Mouse (Mus musculus) right cerebral cortex, postnatal 4 days (tissue): Measurements from ENCODE around the gene Atp1b2.
"Not testable (repeated sequence)": the region's sequence is repeated elsewhere in the genome, so short reads cannot be mapped to it uniquely, and the experiment has no call there.

Experiments used
- DNase-seq: peaks from one replicate; pipeline ENCODE4 v3.0.0-alpha.2; 2022

Atp1b2 gene

DNA sequence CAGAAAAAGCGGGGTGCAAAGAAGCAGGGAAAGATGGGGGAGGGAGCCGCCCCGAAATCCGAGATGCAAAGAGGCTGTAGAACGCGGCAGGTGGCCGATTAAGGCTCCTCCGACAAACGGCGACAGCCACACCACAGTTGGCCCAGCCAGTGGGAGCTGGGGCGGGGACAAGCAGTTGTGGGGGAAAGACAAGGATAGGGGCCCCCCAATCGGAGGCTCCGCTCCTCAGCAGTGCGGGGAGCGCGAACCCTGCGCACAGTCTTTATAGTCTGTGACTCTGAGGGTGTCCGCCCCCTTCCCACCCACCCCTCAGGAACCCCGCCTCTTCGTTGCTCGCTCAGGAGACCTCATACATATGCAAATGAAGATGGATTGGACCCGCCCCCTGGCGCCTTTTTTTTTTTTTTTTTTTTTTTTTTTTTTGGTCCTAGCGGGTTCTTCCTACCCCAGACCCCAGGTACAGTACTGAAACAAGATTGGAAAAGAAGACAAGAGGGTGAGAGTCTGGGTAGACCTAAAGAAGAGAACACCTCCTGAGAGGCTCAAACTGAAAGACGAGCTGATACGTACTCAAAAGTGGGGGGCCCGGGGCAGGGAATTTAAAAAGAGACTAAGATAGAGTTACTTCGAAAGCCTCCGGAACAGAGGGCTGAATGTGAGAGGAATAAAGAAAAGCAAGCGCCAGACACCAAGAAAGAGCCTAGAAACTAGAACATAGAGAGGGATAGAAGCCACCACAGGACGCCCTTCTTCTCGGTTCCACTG, at the start of gene Atp1b2:
Gene Atp1b2, minus strand, starts transcription at position 217 of the 765 bp plus-strand sequence.
- peak; percentile 88 for DNase-seq

DNA sequence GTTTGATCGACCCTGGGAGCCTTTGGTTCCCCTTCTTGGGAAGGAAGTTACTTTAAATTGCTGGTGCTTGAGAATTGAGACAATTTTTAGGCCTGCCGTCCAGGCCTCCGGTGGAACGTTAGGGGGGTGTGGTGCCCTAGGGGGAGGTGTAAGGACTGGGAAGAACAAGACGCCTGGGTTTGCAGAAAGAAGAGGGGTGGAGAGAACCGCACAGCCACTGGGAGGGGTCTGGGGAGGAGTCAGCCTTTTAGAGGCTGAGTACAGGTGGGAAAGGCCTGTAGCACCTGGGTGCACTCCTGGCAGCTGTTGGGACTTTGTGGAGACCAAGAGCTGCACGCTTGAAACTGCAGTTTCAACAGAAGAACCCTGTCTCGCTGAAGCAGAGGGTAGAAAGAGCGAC, 49.0 kb upstream of the Atp1b2 start:
- no peak for DNase-seq

DNA sequence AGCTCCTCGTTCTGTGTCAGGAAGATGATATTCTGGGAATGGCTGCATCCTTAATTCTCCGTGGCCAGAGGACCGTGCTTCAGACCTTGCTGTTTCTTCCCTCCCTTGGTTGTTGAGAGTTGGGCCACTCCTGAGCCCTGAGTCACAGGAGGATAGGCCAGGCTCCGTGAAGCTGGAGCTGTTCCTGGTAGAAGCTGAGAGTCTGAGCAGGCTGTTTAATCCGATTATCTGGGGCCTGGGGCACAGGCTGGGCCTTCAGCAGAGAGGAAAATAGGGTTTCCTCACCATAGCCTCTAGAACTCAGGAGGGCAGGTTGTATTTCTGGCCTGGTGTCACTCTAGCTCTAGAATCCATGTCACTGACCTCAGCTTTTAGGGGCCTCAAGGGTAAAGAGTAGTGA, 47.7 kb upstream of the Atp1b2 start:
- DNase-seq: no peak

DNA sequence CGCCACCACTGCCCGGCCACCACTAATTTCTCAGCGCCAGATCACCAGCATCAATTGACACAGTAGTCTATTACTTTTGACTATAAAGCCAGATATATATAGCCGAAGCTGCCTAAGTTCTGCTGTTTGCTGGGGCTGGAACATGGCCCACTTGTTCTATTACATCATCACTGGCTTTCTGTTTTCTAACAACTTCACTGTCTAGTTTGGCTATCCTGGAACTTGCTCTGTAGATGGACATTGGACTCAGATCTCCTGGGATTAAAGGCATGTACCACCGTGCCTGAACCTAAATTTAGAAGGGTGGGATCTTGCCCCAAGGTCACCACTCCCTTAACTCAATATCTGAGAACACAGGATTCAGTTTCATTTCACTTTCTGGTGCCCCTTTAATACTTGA, 40.1 kb upstream of the Atp1b2 start:
- no peak for DNase-seq

DNA sequence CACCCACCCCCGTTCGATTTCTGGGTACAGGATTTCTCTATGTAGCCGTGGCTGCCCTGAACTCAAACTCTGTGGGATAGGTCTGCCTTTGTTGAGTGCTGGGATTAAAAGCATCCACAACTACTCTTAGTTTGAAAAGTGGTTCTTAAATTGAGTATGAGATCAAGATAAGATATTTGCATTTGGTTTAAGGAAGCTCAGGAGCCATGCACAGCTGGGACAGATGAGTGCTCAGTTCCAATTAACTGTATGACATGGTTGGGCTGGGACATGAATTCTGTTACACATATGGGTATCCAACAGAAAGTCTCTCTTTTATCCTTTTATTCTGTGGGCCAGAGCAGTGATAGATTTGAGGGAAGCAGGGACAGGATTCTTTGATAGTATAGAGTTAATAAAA, 29.7 kb upstream of the Atp1b2 start:
- no peak for DNase-seq

DNA sequence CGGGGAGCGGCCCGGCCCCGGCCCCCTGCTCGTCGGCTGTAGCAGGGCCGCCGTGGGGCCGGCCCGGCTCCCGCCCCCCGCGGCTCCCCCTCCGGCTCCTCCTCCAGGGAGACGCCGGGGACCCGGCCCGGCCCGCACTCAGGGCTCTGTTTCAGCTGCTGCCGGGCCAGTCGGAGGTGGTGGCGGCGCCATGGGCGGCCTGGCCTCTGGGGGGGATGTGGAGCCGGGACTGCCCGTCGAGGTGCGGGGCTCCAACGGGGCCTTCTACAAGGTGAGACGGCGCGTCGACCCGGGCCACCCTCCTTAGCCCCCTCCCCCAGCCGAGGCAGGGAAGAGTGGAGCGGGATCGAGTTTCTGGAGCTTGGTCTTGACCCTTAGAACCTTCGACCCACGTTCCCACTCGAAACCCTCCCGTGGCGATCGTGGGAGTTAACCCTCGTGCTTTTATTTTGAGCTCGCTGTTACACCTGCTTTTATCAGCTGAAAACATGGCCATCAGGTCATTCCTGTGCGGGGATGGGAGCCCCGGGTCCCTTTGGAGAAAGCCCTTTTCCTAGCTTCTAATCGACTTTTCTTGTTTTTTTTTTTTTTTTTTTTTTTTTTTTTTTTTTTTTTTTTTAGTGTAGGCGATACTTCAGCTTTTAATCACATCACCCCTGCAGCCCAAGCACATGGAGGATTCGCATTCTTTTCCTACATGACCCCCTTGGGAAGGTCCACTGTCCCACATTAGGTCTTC, 27.6 kb upstream of the Atp1b2 start:
- no peak for DNase-seq

DNA sequence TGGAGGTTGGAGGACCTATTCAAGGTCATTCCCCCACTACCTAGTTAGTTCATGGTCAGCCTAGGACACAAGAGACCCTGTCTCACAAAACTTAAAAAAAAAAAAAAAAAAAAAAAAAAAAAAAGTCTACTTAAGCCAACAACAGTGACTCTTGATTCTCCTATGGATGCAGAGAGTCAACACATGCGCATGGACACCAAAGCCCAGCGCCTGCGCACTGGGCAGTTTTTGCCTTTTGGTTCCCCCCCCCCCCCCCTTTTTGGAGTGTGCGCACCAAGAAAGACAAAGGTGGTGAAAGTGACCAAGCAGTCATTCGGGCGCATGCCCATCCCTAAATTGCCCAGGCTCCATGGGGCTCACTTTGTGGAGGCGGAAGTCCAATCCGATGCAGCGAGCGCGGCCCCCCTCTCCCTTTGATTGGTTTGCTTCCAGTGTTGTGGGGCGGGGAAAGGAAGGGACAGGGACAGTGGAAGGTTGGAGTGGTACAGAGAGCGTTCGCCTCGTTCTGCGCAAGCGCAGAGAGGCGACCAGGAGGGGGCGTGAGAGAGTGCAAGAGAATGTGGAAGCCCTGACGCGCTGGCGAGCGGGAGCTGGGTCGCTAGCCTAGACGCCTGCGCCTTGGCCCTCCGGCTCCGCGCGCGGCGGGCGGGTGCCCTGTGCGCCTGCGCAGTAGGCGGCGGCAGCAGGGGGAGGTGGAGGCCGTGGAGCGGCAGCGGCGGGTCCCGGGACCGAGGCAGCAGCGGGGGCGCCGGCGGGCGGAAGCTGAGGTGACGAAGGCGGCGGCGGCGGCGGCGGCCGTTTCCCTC, 26.7 kb upstream of the Atp1b2 start, which contains the start of gene Fxr2:
Gene Fxr2, plus strand, starts transcription at position 707 of the 806 bp plus-strand sequence.
- DNase-seq: peak; percentile 100

DNA sequence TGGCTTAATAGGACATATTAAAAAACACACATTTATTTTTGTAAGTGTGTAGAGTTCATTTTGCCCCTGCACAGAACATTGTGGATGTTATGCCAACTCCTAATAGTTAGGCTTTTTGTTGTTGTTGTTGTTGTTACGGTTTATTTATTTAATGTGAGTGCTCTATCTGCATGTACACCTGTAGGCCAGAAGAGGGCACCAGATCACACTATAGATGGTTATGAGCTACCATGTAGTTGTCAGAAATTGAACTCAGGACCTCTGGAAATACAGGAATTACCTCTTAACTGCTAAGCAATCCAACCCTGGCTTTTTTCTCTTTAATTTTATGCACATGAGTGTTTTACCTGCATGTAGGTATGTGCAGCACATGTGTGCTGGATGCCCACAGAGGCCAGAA, 24.1 kb upstream of the Atp1b2 start:
- DNase-seq: no peak

DNA sequence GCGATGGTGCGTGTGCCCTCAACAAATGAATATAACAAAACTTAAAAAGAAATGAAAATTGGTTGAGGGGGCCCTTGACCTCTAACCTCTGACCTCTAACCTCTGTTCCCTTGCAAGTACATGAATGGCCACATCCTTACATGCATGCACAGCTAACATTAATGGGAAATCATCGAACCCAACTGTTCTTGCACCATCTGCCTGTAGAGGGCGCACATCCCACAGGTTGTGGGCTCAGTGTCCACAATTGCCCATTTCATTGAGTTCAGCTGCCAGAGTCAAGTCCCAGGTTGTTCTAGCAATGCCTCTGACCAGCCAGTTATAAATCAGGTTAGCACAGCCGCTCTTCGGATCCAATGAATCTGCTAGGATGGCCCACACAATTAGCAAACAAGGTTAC, 22.5 kb upstream of the Atp1b2 start:
- DNase-seq: peak; percentile 72

DNA sequence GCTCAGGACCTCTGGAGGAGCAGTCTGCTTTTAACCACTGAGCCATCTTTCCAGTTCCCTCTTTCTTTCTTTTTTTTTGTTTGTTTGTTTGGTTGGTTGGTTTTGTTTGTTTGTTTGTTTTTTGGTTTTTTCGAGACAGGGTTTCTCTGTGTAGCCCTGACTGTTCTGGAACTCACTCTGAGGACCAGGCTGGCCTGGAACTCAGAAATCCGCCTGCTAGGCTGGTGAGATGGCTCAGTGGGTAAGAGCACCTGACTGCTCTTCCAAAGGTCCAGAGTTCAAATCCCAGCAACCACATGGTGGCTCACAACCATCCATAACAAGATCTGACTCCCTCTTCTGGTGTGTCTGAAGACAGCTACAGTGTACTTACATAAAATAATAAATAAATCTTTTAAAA, 18.6 kb upstream of the Atp1b2 start:
- DNase-seq: not testable (repeated sequence)

DNA sequence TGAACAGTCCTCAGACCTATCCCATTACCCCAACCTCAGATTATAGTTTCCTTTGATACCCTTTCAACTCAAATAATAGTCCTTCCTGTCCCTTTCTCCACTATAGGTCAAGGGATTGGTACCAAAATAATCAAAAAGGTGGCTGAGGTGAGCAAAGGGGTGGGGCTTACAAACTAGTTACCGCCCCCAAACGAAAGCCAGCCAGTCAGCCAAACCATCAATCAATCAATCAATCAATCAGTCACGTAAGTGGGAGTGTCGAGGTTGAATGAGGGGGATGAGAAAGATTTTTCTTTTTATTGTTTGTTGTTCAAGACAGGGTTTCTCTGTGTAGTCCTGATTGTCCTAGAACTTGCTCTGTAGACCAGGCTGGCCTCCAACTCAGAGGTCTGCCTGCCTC, 17.3 kb upstream of the Atp1b2 start:
- DNase-seq: no peak

DNA sequence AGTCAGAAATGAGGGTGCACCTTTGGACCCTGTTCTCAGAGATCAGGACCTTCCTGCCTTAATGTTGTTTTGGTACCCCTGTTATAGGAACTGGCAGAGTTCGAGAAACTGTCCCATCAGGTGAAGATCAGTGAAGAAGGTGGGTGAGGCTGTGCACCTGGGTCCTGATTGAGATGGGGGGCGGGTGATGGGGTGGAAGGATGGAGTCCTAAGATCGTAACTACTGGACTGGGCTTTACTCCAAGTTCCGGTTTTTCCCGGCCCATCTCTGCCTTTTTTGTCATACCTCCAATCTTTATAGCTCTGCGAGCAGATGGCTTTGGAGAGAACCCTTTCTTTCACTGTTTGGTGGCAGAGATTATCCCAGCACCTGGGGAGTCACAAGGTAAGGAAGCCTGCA, 16.7 kb upstream of the Atp1b2 start:
- no peak for DNase-seq

DNA sequence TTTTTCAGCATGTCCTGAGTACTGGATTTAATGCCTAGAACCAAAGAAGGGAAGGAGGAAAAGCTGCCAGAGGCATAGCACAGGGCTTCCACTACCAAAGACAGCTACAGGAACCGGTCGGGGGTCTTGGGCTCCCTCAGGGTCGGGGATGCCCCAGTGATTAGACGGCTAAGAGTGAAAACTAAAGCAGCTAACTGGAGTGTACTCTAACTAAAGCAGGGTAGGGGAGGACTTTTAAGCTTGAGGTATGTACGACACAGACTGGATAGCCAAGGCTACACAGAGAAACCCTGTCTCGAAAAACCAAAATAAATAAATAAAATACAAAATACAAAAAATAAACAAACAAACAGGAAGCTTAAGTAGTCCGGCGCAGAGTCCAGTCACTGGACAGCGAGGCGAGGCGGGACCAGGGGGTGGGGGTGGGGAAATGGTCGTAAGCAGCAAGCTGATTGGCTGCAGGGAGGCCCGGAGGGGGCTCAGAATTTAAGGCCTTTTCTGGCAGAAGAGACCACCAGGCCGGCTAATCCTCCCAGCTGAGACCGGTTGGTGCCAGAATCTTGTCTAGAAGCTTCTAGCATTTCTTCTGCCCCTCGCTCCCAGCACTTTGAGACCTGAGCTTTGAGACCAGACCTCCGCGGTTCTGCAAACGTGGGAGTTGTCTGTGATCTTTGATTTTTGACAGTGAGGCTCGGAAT, 16.0 kb upstream of the Atp1b2 start, which contains the start of gene Sat2:
Gene Sat2, plus strand, starts transcription at position 454 of the 698 bp plus-strand sequence.
- peak; percentile 68 for DNase-seq

DNA sequence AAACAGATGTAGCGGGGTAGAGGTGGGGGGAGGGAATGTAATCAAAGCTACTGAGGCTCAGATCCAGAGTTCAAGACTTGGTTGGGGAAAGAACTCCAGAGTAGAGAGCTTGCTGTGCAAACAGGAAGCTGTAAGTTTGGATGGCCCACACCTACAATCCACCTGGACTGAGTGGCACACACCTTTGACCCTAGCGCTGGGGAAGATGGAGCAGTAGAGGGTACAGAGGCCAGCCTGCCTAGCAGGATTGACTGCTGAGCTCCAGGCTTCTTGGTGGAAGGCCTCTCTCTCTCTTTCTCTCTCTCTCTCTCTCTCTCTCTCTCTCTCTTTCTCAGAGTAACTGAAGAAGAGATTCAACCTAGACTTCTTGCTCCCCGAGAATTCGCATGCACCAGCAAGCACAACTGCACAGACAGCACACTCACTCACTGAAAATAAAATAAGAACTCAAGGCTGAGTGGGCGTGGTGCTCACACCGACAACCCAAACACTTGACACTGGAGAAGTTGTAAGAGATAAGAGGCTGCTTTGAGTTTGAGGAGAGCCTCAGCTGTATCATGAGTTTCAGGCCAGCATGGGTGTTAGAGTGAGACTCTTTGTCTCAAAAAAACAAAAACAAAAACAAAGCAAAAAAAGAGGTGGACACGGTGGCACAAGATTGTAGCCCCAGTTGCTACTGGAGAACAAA, 14.8 kb upstream of the Atp1b2 start:
- no peak for DNase-seq

DNA sequence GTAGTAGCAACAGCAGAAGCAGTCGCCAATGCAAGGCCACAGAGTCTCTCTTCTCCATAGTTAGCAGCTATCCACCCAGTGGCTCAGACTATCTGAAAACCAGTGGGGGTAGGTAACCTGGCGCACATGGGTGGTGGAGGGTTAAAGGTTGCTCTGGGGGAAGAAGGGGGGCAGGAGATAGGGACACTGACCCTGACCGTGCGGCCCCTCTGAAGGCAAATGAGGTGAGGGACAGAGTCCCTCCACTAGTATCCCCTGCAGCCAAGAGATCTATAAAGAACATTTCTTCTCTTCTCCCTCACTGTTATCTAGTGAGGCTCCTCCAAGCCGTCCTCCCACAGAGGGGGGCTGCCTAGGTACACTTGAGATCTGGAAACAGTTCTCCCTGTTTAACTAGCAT, 12.1 kb upstream of the Atp1b2 start, which contains the start of gene Shbg:
Gene Shbg, minus strand, starts transcription at position 101 of the 400 bp plus-strand sequence.
- no peak for DNase-seq

DNA sequence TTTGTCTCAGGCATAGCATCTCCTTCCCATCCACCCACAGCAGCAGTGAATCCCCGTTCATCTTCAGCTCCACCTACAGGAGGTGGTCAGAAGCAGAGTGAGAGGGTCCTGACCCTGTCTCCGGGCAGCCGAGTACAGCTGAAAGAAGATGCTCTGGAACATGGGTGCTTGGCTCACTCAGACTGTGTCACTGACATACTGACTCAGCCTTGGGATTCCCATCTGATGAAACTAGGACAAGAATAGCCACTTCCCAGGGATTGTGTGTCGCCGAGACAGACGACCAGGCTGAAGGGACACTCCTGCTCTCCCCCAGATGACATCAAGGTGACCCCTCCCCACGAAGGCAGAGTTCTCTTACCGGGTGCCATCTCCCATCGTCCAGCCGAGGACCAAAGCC, 11.0 kb upstream of the Atp1b2 start:
- DNase-seq: no peak

DNA sequence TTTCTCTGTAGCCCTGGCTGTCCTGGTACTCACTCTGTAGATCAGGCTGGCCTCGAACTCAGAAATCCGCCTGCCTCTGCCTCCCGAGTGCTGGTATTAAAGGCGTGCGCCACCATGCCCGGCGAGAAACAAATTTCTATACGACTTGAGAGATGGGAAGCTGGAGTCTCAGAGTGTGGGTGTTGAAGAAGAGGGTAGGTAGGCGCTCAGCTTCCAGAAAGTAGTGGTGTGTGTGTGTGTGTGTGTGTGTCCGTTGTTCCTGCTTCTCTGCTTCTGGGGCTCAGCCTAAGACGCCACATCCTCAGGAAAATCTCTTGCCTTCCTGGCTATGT, 8.5 kb upstream of the Atp1b2 start:
- not testable (repeated sequence) for DNase-seq

DNA sequence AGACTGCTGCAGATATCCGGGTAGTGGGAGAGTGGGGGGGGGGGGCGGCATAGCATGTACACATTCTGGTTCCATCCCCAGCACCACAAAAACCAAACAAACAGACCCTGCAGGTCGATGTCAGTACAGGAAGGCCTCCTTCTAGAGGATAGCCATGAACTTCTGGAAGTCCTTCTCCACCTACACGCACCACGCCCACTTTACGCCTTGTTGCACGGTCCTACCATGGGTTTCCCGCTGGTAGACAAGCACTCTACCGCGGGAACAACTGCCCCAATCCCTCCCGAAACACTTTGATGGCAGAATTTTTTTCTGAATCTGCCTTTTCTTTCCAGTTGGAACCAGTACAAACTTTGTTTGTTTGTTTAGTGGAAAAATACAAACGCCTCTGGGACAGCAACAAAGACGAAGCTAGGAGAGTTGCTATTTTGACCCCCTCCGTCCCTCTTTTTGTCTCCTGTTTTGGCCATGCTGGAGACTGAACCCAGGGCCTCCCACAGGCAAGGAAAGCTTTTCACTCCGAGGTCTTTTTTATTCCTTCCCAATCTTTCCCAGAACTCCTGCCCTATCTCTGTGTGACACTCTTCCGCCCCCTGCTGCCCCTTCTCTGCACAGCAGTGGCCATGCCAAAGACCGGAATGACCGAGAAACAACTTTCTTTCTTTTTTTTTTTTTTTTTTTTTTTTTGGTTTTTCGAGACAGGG, 8.0 kb upstream of the Atp1b2 start:
- DNase-seq: peak; percentile 80

DNA sequence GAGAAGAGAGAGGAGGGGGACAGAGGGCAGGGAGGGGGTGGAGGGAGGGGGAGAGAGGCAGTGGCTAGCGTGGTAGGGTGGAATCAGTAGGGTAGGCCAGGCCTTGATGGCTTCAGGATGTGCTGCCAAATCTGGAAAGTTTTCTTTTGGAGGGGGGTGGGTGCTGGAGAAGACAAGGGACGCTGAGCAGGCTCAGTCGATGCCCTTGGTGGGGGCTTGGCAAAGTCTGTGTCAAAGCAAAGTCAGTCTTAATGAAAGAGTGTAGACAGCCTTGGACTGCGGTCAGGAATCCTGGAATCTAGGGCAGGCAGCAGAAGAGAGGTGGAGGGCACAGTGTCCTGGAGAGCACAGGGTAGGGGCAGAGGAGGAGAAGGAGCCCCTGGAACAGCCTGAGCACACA, 5.2 kb upstream of the Atp1b2 start:
- DNase-seq: no peak

DNA sequence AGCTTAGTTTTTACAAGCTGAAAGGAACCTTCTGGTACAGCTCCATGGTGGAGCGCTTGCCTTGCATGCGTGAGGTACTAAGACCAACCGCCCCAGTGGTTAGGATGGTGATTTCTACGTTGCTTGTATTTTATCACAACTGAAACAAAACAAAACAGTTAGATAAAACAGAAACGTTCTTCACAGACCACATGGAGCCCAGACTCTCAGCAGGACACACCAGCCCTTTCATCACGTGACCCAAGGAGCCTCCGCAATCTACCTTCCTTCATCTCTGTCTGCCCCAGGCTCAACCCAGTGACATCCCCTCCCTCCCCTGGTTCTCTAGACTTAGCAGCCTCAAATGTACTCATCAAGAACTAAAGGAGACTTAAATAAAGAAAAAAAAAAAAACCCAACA, 3.7 kb upstream of the Atp1b2 start:
- DNase-seq: no peak

DNA sequence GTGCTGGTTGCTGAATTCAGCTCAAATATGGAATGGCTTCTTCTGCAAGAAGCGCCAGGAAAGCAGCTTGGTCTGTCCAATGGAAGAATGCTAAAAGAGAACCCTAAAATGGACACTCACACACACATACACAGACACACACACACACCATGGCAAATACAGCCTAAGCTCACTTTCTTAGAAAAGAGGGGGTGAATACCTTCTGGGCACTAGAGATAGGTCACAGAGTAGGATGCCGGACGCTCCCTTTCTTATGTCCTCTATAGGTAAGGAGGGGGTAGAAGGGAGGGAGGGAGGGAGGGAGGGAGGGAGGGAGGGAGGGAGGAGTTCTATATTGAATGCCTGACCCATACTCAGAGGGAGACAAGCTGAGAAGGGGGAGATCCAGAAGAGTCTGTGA, 2.8 kb upstream of the Atp1b2 start:
- DNase-seq: no peak

DNA sequence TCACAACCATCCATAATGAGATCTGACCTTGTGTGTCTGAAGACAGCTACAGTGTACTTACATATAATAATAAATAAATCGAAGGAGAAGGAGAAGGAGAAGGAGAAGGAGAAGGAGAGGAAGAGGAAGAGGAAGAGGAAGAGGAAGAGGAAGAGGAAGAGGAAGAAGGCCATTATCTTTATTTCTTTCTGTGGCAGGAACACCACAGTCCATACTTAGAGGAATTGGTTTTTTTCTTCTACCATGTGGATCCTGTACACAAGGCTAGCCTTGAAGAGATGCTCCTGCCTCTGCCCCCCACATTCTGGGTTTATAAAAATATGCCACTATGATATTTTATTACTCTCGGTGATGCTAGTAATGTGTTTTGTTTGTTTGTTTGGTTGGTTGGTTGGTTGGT, 1.1 kb upstream of the Atp1b2 start:
- DNase-seq: no peak
